Mouse (Mus musculus) kidney, postnatal 0 days (tissue): ENCODE measurements around the gene Emc10. TPM values are rescaled to one million over a fixed set of nuclear protein-coding genes. Genes with fewer than 3 reads are reported as not detected.

Source experiments
- ATAC-seq: fragments of 200-750 bp; cut with Nextera tagmentation; replicated peaks from 2 replicates; pipeline ENCODE4 v1.8.0; 2017; ENCODE audit warnings: low read depth, moderate number of reproducible peaks, moderate TSS enrichment, moderate library complexity; ENCODE audit not compliant: low FRiP score
- DNase-seq: peaks from one replicate; pipeline ENCODE4 v3.0.0-alpha.2; 2016; ENCODE audit warnings: low spot score
- H3K27ac ChIP-seq: fragments of 300-500 bp; sonication (generic); 2 replicates; pipeline ENCODE4 v1.5.1; 2014; ENCODE audit warnings: mild to moderate bottlenecking
- H3K27me3 ChIP-seq: fragments of 300-500 bp; sonication (generic); 2 replicates; pipeline ENCODE4 v1.6.1; 2014; ENCODE audit warnings: low read length, mixed read lengths; ENCODE audit not compliant: insufficient read depth
- H3K36me3 ChIP-seq: fragments of 300-500 bp; sonication (generic); 2 replicates; pipeline ENCODE4 v1.6.1; 2014; ENCODE audit warnings: low read length, mixed read lengths; ENCODE audit not compliant: insufficient read depth
- H3K4me1 ChIP-seq: fragments of 300-500 bp; sonication (generic); replicated peaks from 2 replicates; pipeline ENCODE4 v1.6.1; 2014; ENCODE audit warnings: antibody characterized with exemption, low read length, mixed read lengths; ENCODE audit not compliant: insufficient read depth
- H3K4me2 ChIP-seq: fragments of 300-500 bp; sonication (generic); 2 replicates; pipeline ENCODE4 v1.6.1; 2014; ENCODE audit warnings: mild to moderate bottlenecking, low read length, moderate library complexity, mixed read lengths
- H3K4me3 ChIP-seq: fragments of 300-500 bp; sonication (generic); replicated peaks from 2 replicates; pipeline ENCODE4 v1.5.1; 2014; ENCODE audit warnings: low read depth, low read length
- H3K9ac ChIP-seq: fragments of 300-500 bp; sonication (generic); 2 replicates; pipeline ENCODE4 v1.6.1; 2014; ENCODE audit warnings: low read depth, low read length
- H3K9me3 ChIP-seq: fragments of 300-500 bp; sonication (generic); replicated peaks from 2 replicates; pipeline ENCODE4 v1.6.1; 2016; ENCODE audit warnings: low read length, inconsistent platforms, mixed read lengths
- CTCF ChIP-seq: IDR thresholded peaks from 2 replicates; pipeline ENCODE4 v1.5.1; 2016; ENCODE audit warnings: antibody characterized with exemption, low read depth, mild to moderate bottlenecking, moderate library complexity
- WGBS: fragments of 180-500 bp; shearing (Covaris S2); extraction: QIAGEN DNeasy Blood & Tissue Kit; methylation state at CpG from one replicate; pipeline ENCODE4 v1.1.7; 2014; 5-methylcytosine and 5-hydroxymethylcytosine counted together
- polyA plus RNA-seq: library from polyadenylated mRNA; unstranded; fragments of >200 nt; fragmentation: Nextera tagmentation; extraction: Ambion mirVana; gene quantifications from 2 replicates; pipeline ENCODE4 v1.2.1, GENCODE M21; 2015

Gene Emc10
- polyA plus RNA-seq, 1 experiment from 2014 or later: 136 TPM

DNA sequence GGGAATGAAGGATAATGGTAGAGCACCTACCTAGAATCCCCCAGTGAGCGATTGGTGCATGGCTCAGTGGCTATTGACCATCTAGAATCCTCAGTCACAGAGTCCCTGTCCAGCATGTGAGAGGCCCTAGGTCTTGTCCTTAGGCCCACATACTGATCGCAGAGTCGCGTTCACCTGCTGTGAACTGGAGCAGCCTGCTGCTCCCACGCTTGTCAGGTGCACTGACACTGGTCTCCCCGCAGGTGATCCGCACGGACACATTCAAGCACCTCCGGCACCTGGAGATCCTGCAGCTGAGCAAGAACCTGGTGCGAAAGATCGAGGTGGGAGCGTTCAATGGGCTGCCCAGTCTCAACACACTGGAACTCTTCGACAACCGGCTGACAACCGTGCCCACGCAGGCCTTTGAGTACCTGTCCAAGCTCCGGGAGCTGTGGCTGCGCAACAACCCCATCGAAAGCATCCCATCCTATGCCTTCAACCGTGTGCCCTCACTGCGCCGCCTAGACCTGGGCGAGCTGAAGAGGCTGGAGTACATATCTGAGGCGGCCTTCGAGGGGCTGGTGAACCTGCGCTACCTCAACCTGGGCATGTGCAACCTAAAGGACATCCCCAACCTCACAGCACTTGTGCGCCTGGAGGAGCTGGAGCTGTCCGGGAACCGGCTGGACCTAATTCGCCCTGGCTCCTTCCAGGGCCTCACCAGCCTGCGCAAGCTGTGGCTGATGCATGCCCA, 35.4 kb downstream of the Emc10 start:
- Histone ChIP-seq H3K4me3 (no peak overlapping the region), H3K9me3 (no peaks in the 10 kb centered on the region), H3K27me3 (peaks cover 28% of the 10 kb centered on the region), H3K27ac (no peak overlapping the region), H3K4me2 (no peak overlapping the region), H3K36me3 (no peaks in the 10 kb centered on the region), H3K4me1 (peaks cover 5% of the 10 kb centered on the region; the same call in 1 of the 2 replicates), H3K9ac (no peak overlapping the region)
- DNase-seq (no peak), ATAC-seq (no peak)
- TF ChIP-seq CTCF: no peak
- 77% methylated on average over 31 of the region's 31 CpGs for WGBS

DNA sequence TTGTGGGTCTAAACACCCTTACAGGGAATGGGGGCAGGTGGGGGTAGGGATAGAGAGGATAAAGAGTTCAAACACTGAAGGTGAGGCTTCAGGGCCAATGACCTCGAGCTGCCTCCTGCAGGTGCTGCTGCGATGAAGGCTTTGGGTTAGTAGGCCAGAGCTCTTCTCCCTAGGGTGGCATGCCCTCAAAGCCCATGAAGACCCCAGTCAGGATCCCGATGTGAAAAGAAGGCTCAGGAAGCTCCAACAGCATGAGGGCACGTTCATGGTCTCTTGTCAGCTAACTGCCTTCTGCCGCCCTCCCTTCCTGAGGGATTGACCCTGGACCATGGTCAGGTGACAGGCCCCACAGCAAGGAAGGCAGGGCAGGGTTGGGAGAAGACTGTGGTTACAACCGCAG, 36.3 kb downstream of the Emc10 start:
- H3K4me1 ChIP-seq: peaks cover 5% of the 10 kb centered on the region; the same call in 1 of the 2 replicates
- H3K36me3 ChIP-seq: no peaks in the 10 kb centered on the region
- H3K9ac ChIP-seq: no peak overlapping the region
- no peak overlapping the region for H3K27ac ChIP-seq
- no peak for TF ChIP-seq CTCF
- WGBS: 61% methylated on average over 6 of the region's 6 CpGs
- peaks cover 28% of the 10 kb centered on the region for H3K27me3 ChIP-seq
- no peak overlapping the region for H3K4me3 ChIP-seq
- DNase-seq: no peak
- no peak overlapping the region for H3K4me2 ChIP-seq
- no peaks in the 10 kb centered on the region for H3K9me3 ChIP-seq
- ATAC-seq: no peak

DNA sequence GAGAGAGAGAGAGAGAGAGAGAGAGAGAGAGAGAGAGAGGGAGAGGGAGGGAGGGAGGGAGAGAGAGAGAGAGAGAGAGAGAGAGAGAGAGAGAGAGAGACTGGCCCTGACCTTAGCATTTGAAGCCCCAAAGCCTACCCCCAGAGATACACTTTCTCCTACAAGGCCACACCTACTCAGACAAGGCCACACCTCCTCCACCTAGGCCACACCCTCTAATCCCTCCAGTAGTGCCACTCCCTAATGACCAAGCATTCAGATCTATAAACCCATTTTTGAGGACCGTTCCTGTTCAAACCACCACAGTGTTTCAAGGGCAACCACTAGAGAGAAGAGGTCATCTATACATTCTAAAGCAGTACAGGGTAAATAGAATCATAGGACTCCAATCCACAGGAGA, 40.0 kb downstream of the Emc10 start:
- DNase-seq (no peak), ATAC-seq (no peak)
- Histone ChIP-seq H3K9ac (no peak overlapping the region), H3K9me3 (no peaks in the 10 kb centered on the region), H3K4me3 (no peak overlapping the region), H3K27me3 (peaks cover 7% of the 10 kb centered on the region), H3K4me1 (no peaks in the 10 kb centered on the region), H3K36me3 (no peaks in the 10 kb centered on the region), H3K4me2 (no peak overlapping the region), H3K27ac (no peak overlapping the region)
- 81% methylated on average over 1 of the region's 1 CpGs for WGBS
- no peak for TF ChIP-seq CTCF

DNA sequence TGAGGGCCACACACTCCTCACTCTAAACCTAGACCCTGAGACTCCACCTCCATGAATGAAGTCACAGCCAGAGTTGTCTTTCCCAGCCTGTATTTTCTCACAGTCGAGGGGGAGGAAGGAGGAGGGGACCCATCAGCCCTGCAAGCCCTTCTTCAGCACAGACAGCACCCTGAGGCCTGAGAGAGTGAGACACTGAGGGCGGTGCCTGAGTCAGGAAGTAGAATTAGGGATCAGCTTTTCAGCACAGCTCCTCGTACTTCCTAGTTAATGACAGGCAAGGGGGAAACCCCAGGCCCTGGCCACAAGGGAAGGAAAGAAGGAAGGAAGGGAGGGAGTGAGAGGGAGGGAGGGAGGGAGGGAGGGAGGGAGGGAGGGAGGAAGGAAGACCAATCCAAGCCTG, 43.1 kb downstream of the Emc10 start:
- no peak overlapping the region for H3K27ac ChIP-seq
- DNase-seq (peak; percentile 32), ATAC-seq (no peak)
- no peaks in the 10 kb centered on the region for H3K9me3 ChIP-seq
- TF ChIP-seq CTCF: no peak
- H3K4me2 ChIP-seq: no peak overlapping the region
- no peak overlapping the region for H3K4me3 ChIP-seq
- WGBS: 3% methylated on average over 3 of the region's 3 CpGs
- H3K4me1 ChIP-seq: no peaks in the 10 kb centered on the region
- no peaks in the 10 kb centered on the region for H3K36me3 ChIP-seq
- H3K9ac ChIP-seq: no peak overlapping the region
- no peaks in the 10 kb centered on the region for H3K27me3 ChIP-seq

DNA sequence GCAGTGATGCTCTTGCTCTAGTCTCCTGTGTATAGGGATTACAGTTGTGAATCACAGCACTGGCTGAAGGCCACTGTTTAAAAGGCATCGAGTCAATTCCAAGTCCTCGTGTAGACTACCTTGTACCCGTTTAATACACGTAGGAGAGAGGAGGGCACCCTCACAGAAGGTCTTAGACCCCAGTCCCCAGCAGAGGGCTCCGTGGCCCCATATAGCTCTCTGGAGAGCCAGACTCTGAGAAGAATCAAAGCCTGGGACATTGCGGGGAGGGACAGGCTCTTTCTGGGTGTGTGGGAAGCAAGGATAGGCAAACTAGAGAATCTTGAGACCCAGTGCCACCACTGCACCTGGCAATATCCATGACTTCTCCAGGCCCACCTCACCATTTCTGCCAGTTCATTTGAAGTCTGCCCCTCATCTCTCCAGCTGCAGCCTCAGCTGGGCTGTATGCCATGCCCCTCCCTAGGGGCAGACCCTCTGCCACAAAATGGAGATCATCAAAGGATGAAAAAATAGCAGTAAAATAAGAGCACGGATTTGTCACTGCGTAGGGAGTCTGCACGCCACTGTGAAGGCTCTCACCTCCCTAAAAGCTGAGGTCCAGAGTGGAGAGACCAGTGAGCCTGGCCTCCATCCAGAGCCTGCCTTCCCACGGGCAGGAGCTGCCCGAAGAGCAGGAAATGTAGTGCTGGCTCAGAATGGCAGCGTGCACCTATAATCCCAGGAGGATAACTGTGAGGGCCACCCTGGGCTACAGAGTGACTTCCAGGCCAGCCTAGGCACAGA, 50.1 kb downstream of the Emc10 start:
- no peak for DNase-seq
- H3K9ac ChIP-seq: no peak overlapping the region
- 44% methylated on average over 12 of the region's 12 CpGs for WGBS

DNA sequence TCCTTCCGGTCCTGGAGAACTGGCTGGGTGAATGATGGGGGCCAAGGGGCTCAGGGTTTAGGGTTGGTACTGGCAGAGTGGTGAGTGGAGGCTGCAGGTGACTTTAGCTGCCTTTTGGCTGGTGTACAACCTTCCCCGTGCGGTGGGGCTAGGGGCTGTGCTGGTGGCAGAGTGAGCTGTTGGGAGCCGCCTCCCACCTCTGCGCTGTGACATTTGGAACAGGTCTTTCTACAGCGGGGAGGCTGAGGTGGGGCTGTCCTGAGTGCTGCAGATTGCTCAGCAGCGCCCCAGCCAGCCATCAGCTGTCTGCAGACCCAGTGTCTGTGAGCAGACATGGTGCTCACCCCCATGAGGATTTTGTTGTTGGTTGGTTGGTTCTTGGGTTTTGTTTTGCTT, 50.8 kb downstream of the Emc10 start:
- no peak overlapping the region for H3K4me2 ChIP-seq
- WGBS: 14% methylated on average over 7 of the region's 7 CpGs
- H3K4me1 ChIP-seq: no peaks in the 10 kb centered on the region
- no peak overlapping the region for H3K4me3 ChIP-seq
- DNase-seq: no peak
- H3K9ac ChIP-seq: no peak overlapping the region
- no peaks in the 10 kb centered on the region for H3K36me3 ChIP-seq
- H3K9me3 ChIP-seq: no peaks in the 10 kb centered on the region
- no peak for TF ChIP-seq CTCF
- no peak overlapping the region for H3K27ac ChIP-seq
- no peak for ATAC-seq
- H3K27me3 ChIP-seq: peaks cover 43% of the 10 kb centered on the region

More for the DNA sequence above, 50.1 kb downstream of the Emc10 start:
- Histone ChIP-seq H3K27ac (no peak overlapping the region), H3K4me1 (no peaks in the 10 kb centered on the region), H3K36me3 (no peaks in the 10 kb centered on the region), H3K4me2 (no peak overlapping the region), H3K27me3 (peaks cover 35% of the 10 kb centered on the region), H3K4me3 (no peak overlapping the region), H3K9me3 (no peaks in the 10 kb centered on the region)
- no peak for ATAC-seq
- no peak; the same call in 1 of the 2 replicates for TF ChIP-seq CTCF
